Mouse (Mus musculus) cerebellum, adult 2 months (tissue): ENCODE results near the gene Cd300ld5.

Experiments
- CTCF ChIP-seq: fragments of 200-500 bp; IDR thresholded peaks from 2 replicates; pipeline ENCODE4 v1.5.1; 2011; ENCODE audit warnings: low read depth, mild to moderate bottlenecking, control low read depth, low read length, moderate library complexity, borderline replicate concordance; ENCODE audit not compliant: insufficient read depth
- POLR2A ChIP-seq: fragments of 200-500 bp; IDR thresholded peaks from 2 replicates; pipeline ENCODE4 v1.6.1; 2011; ENCODE audit warnings: low read length, control low read depth, borderline replicate concordance; ENCODE audit not compliant: insufficient read depth

GRCm38 (mm10) chr11:115071015-115071551, 33.5 kb upstream of the Cd300ld5 start:
- TF ChIP-seq CTCF (no peak), POLR2A (no peak)
